Mouse (Mus musculus): ENCODE measurements around the gene Fer1l5. TPM values are rescaled to one million over a fixed set of nuclear protein-coding genes. Genes with fewer than 3 reads are reported as not detected.

Gene Fer1l5
- polyA plus RNA-seq, 1 experiment from 2014 or later = 0.50 TPM

DNA sequence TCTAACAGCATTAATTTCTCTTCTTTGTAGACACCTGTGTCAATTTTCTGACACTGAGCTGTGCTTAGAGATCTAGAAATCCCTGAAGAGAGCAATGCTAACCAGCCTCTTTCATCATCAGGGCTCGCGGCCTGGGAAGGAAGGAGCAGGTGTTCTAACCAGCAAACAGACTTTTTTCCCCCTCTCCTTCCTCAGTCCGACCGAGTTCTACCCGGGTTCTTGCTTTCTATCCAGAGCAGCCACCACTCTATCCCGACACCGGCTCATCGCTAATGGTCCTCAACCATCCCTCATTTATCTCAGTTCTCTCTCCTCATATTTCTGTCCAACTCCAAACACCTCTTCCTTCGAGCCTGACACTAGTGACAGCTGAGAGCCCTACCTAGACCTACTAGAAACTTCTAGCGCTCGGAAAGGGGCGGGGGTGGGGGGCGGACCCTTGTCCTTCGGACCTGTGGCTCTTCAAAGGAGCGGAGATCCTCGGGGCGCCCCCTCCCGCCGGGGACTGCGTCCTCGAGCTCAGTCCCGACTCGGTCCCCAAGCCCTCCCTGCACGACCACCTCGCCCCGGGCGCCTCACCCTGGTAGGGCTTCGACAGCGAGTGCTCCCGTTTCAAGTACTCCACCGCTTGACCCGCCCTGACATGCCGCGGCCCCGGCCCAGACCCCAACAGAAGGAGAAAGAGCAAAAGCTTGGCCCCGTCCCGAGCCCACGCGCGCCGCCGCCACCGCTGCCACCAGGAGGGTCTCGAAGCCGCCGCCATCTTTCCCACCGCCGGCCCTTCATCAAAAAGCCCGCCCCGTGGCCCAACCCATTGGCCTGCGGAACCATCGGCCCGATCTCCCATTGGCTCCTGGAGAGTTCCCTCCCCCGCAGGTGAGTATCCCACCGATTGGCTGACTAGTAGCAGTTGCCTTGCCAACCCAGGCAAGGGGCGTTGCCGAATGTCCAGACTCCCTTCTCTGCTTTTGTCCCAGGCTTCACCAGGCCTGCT is 72.7 kb downstream of the Fer1l5 start, which contains the start of gene Lman2l:
Lman2l (minus strand) TSS at position 801 of the 994 bp plus-strand sequence.
- Histone ChIP-seq H3K27ac (ENCODE audit: low read length) (peak within 1 kb of the TSS; percentile 43; the same call in 1 of the 2 replicates), H3K4me2 (ENCODE audit: low read depth, low read length) (peak within 1 kb of the TSS; percentile 83), H3K9ac (ENCODE audit: low read depth, low read length) (peak within 1 kb of the TSS; percentile 87), H3K27me3 (replicated peaks; ENCODE audit: control insufficient read depth, insufficient read depth, low read length) (no peaks in the 10 kb centered on the region), H3K36me3 (ENCODE audit: control insufficient read depth, insufficient read depth, low read length) (no peaks in the 10 kb centered on the region), H3K9me3 (ENCODE audit: control insufficient read depth, low read length) (no peaks in the 10 kb centered on the region), H3K4me3 (ENCODE audit: low read length) (peak within 1 kb of the TSS; percentile 87), H3K4me1 (ENCODE audit: control insufficient read depth, insufficient read depth, low read length) (peaks cover 3% of the 10 kb centered on the region; the same call in 1 of the 2 replicates)
- WGBS = under 1% methylated on average over 57 of the region's 57 CpGs
- ATAC-seq = peak; percentile 100

DNA sequence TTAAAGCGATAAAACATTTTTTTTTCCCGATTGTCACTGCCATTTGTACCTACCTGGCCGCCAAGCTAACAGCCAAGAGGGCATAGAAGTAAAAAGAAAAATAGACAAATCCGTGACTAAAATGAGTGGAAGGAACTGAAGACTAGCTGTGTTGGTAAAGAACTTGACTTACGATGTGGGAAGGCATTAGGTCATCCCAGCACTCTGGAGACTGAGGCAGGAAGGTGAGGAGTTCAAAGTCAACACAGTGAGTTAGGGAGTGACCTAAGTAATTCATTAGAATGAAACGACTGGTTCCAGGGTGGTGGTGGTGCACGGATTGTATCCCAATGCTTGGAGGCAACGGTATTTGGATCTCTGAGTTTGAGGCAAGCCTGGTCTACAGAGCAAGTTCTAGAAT is 73.4 kb downstream of the Fer1l5 start:
- 0 out of 2 replicates have a peak overlapping the region, but pooled peaks have one; percentile 87 for H3K4me3 ChIP-seq (ENCODE audit: low read length)
- no peak overlapping the region for H3K4me2 ChIP-seq (ENCODE audit: low read depth, low read length)

DNA sequence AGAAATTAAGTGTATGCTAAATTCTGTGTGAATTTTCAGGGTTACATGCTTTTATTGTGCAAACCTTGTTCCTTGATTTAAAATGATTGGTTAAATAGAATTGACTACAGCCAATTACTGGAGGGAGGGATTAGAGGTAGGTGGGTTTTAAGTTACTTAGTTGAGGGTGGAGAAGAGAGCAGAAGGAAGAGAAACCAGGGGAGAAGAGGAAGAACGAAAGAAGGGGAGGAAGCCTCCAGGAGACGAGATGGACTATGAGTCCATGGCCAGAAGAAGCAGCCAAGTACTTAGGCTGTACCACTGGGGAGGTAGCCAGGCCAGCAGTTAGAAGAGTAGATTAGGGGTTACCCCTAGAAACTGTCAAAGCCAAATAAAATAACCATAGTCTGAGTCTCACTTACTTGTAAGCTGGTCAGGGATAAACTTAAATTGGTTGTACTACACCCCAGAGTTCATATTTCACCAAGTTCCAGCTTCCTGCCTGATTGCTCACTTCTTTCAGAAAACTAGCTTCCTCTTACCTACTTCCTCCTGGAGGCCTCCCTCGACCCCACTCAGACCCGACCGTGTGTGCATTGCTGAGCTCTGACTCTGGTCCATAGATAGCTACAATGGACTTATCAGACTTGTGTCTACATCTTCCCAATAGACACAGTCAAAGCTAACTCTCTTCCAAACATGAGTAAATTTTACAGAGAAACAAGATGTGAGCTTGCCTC is 74.2 kb downstream of the Fer1l5 start:
- Histone ChIP-seq H3K9me3 (ENCODE audit: control insufficient read depth, low read length) (no peaks in the 10 kb centered on the region), H3K27ac (ENCODE audit: low read length) (no peak overlapping the region), H3K36me3 (ENCODE audit: control insufficient read depth, insufficient read depth, low read length) (no peaks in the 10 kb centered on the region), H3K4me1 (ENCODE audit: control insufficient read depth, insufficient read depth, low read length) (peaks cover 3% of the 10 kb centered on the region; the same call in 1 of the 2 replicates), H3K9ac (ENCODE audit: low read depth, low read length) (no peak overlapping the region), H3K4me2 (ENCODE audit: low read depth, low read length) (no peak overlapping the region), H3K4me3 (ENCODE audit: low read length) (no peak overlapping the region), H3K27me3 (replicated peaks; ENCODE audit: control insufficient read depth, insufficient read depth, low read length) (no peaks in the 10 kb centered on the region)
- ATAC-seq = no peak
- 82% methylated on average over 5 of the region's 5 CpGs for WGBS

More for the DNA sequence above, 73.4 kb downstream of the Fer1l5 start:
- no peak overlapping the region for H3K9ac ChIP-seq (ENCODE audit: low read depth, low read length)
- peak; percentile 49 for ATAC-seq
- no peaks in the 10 kb centered on the region for H3K36me3 ChIP-seq (ENCODE audit: control insufficient read depth, insufficient read depth, low read length)
- 40% methylated on average over 8 of the region's 8 CpGs for WGBS
- H3K4me1 ChIP-seq (ENCODE audit: control insufficient read depth, insufficient read depth, low read length) = peaks cover 3% of the 10 kb centered on the region; the same call in 1 of the 2 replicates
- no peaks in the 10 kb centered on the region for H3K9me3 ChIP-seq (ENCODE audit: control insufficient read depth, low read length)
- H3K27me3 ChIP-seq (replicated peaks; ENCODE audit: control insufficient read depth, insufficient read depth, low read length) = no peaks in the 10 kb centered on the region
- peak overlapping the region; percentile 17; the same call in 1 of the 2 replicates for H3K27ac ChIP-seq (ENCODE audit: low read length)

DNA sequence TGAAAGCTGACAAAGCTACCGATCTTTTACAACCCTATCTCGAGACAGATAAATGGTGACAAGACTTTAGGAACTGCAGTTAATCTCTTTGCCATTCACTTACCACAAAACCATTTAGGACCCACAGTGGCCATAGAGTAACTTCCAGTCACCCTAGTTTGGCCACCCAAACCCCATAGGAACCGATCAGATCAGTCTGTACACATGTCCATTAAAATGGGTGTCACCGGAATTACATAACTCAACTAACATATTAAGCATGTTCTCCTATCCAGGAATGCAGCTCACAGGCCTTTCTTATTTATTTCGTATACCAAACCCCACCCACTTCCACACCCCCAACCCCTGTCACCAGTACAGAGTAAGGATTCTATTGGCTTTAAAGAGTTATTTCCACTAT is 74.8 kb downstream of the Fer1l5 start:
- WGBS = 87% methylated on average over 5 of the region's 5 CpGs
- no peaks in the 10 kb centered on the region for H3K36me3 ChIP-seq (ENCODE audit: control insufficient read depth, insufficient read depth, low read length)
- H3K4me3 ChIP-seq (ENCODE audit: low read length) = no peak overlapping the region
- no peak overlapping the region for H3K4me2 ChIP-seq (ENCODE audit: low read depth, low read length)
- H3K4me1 ChIP-seq (ENCODE audit: control insufficient read depth, insufficient read depth, low read length) = peaks cover 3% of the 10 kb centered on the region; the same call in 1 of the 2 replicates
- no peak for ATAC-seq
- no peak overlapping the region for H3K9ac ChIP-seq (ENCODE audit: low read depth, low read length)
- no peaks in the 10 kb centered on the region for H3K27me3 ChIP-seq (replicated peaks; ENCODE audit: control insufficient read depth, insufficient read depth, low read length)
- H3K9me3 ChIP-seq (ENCODE audit: control insufficient read depth, low read length) = no peaks in the 10 kb centered on the region
- H3K27ac ChIP-seq (ENCODE audit: low read length) = no peak overlapping the region

DNA sequence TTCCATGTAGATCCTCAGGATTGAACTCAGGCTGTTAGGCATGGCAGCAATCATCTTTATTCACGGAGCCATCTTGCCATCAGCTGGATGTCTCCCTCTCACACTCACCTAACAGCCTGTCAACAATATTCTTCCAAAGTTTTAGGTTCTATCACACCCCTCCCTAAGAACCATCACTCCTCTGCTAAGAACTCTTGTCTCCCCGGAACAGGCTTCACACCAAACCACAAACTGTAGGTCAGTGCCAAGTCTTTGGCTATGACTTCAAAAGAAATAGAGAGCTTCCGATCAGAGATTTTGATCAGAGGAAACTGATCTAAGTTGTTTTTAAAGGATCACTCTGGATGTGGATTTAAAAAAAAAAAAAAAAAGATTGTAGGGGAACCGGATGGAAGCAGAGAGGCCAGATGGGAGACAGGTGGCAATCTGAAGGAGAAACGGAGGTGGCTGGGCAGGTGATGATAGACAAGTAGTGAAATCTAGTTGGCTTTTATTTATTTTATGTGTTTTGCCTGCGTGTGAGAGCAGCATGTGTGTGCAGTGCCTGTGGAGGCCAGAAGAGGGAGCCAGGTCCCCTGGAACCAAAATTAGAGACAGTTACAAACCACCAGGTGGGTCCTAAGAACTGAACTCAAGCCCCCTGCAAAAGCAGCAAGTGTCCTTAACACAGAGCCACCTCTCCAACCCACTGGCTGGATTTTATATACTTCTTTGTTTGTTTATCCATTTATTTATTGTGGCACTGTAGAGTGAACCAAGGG is 82.1 kb downstream of the Fer1l5 start:
- no peak for ATAC-seq
- Histone ChIP-seq H3K9me3 (ENCODE audit: control insufficient read depth, low read length) (no peaks in the 10 kb centered on the region), H3K27me3 (replicated peaks; ENCODE audit: control insufficient read depth, insufficient read depth, low read length) (no peaks in the 10 kb centered on the region), H3K4me2 (ENCODE audit: low read depth, low read length) (no peak overlapping the region), H3K4me1 (ENCODE audit: control insufficient read depth, insufficient read depth, low read length) (no peaks in the 10 kb centered on the region; the same call in 1 of the 2 replicates), H3K27ac (ENCODE audit: low read length) (no peak overlapping the region), H3K9ac (ENCODE audit: low read depth, low read length) (no peak overlapping the region), H3K36me3 (ENCODE audit: control insufficient read depth, insufficient read depth, low read length) (no peaks in the 10 kb centered on the region), H3K4me3 (ENCODE audit: low read length) (no peak overlapping the region)
- WGBS = 87% methylated on average over 6 of the region's 6 CpGs

DNA sequence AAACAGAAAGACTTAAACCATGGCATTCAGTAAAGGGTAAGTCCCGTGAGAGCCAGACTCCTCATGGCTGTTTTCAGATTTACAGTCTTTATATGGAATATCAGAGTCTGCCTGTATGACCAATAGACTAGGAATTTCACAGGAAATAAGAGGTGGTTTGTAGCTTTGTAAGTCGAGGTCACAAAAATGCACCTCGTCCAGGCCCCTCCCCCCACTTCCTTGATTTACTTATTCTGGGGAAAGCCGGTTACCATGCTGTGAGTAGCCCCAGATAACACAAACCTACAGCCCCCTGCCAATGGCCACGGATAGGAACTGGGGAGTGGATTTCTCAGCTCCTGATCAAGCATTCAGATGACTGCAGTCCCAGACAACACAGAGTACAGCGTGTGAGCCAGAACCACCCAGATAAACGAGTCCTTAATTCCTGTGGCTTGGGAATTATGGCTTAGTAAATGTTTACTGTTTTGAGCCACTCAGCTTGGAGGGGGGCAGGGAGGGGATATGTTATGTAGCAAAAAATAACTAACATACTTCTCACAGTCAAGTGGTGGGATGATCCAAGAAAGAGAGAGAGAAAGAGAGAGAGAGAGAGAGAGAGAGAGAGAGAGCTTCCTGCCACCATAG is 85.4 kb downstream of the Fer1l5 start:
- no peak overlapping the region for H3K4me3 ChIP-seq (ENCODE audit: low read length)
- no peaks in the 10 kb centered on the region; the same call in 1 of the 2 replicates for H3K4me1 ChIP-seq (ENCODE audit: control insufficient read depth, insufficient read depth, low read length)
- no peaks in the 10 kb centered on the region for H3K36me3 ChIP-seq (ENCODE audit: control insufficient read depth, insufficient read depth, low read length)
- no peak overlapping the region for H3K9ac ChIP-seq (ENCODE audit: low read depth, low read length)
- H3K27ac ChIP-seq (ENCODE audit: low read length) = no peak overlapping the region
- H3K4me2 ChIP-seq (ENCODE audit: low read depth, low read length) = no peak overlapping the region
- no peaks in the 10 kb centered on the region for H3K27me3 ChIP-seq (replicated peaks; ENCODE audit: control insufficient read depth, insufficient read depth, low read length)
- ATAC-seq = peak; percentile 16; the same call in 1 of the 2 replicates
- no peaks in the 10 kb centered on the region for H3K9me3 ChIP-seq (ENCODE audit: control insufficient read depth, low read length)
- 15% methylated on average over 7 of the region's 7 CpGs for WGBS

DNA sequence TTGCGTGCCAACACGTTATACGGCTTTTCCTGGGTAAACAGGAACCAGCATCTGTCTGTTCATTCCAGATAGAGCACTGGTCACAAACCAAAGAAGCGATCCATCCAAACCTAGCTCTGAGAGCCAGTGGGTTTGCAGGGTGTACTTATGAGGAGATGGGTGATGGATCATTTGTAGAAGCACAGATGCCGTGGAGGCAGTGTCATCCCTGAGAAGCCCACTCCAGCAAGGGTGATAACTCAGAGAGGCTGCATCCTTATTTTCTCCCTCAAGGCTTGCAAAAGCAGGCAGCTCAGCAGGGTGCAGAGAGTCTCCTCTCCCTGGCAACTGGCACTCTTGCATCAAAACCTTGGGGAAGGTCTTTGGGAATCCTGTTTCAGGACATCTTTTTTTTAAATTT is 86.1 kb downstream of the Fer1l5 start:
- Histone ChIP-seq H3K36me3 (ENCODE audit: control insufficient read depth, insufficient read depth, low read length) (no peaks in the 10 kb centered on the region), H3K4me1 (ENCODE audit: control insufficient read depth, insufficient read depth, low read length) (no peaks in the 10 kb centered on the region; the same call in 1 of the 2 replicates), H3K9me3 (ENCODE audit: control insufficient read depth, low read length) (no peaks in the 10 kb centered on the region), H3K4me2 (ENCODE audit: low read depth, low read length) (no peak overlapping the region), H3K4me3 (ENCODE audit: low read length) (no peak overlapping the region), H3K27me3 (replicated peaks; ENCODE audit: control insufficient read depth, insufficient read depth, low read length) (no peaks in the 10 kb centered on the region), H3K9ac (ENCODE audit: low read depth, low read length) (no peak overlapping the region), H3K27ac (ENCODE audit: low read length) (no peak overlapping the region)
- WGBS = 71% methylated on average over 5 of the region's 5 CpGs
- ATAC-seq = no peak

DNA sequence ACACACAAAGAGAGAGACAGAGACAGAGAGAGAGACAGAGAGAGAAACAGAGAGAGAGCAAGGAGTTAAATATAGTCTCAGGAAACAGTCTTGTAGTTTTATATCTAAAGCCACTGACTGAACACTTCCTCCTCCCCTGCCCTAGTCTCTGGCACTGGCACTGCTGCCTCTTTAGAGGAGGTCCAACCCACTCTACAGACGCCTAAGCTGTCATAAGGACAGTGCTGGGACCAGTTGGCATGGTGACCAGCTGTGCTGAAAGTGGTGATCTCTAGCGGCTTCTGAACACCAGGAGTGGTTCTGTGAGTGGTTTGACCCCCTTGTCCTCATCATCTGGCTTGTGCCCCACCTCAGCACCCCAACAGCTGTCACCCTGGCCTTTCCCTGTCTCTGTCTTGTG is 89.7 kb downstream of the Fer1l5 start:
- no peak overlapping the region for H3K4me3 ChIP-seq (ENCODE audit: low read length)
- WGBS = 53% methylated on average over 2 of the region's 2 CpGs
- no peak for ATAC-seq
- no peaks in the 10 kb centered on the region for H3K27me3 ChIP-seq (replicated peaks; ENCODE audit: control insufficient read depth, insufficient read depth, low read length)
- H3K36me3 ChIP-seq (ENCODE audit: control insufficient read depth, insufficient read depth, low read length) = no peaks in the 10 kb centered on the region
- H3K4me1 ChIP-seq (ENCODE audit: control insufficient read depth, insufficient read depth, low read length) = no peaks in the 10 kb centered on the region; the same call in 1 of the 2 replicates
- H3K9ac ChIP-seq (ENCODE audit: low read depth, low read length) = no peak overlapping the region
- H3K4me2 ChIP-seq (ENCODE audit: low read depth, low read length) = no peak overlapping the region
- no peaks in the 10 kb centered on the region for H3K9me3 ChIP-seq (ENCODE audit: control insufficient read depth, low read length)
- H3K27ac ChIP-seq (ENCODE audit: low read length) = no peak overlapping the region
